Mouse (Mus musculus) mouse embryonic stem cell (cell line): ENCODE measurements around the gene Zfp106.

Experiments
- in situ Hi-C, 2 experiments: fragments of 300-500 bp; cut with MboI; formaldehyde crosslinking; loops; 1 replicate in 1 of 2; 3 replicates in 1 of 2; pipeline ENCODE4 v1.14.3; 2019 to 2020; ENCODE audit warnings: low sequenced_read_pairs in 2 of 2, low pct_unique_long_range_greater_than_20kb in 1 of 2, mixed read lengths in 1 of 2; ENCODE audit not compliant: unreplicated experiment in 1 of 2

Gene Zfp106

DNA sequence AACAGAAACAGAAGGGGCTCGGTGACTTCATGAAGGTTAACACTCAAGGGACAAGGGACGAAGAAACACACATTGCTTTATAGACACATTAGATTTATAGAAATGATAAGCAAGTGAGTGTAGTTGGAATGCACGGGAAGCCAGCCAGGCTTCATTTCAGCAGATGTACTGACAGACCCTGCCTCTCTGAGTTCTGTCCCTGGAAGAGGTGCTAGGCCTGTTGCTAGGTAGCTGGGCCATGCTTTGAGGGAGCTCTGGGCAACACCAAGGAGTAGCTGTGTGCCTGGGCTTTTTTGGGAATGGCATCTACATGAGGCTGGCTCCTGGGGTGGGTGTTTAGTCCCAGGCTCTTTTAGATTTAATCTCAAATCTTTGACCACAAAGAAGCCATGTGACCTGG lies 67.1 kb downstream of the Zfp106 start:
- in situ Hi-C loops = loop anchor here (25.0 kb wide), 1 partner anchor 366 kb away; the partner anchor contains the start of genes Cdan1 (in 2 of the 2) and Ttbk2 (in 2 of the 2)

GRCm38 (mm10) chr2:120493254-120493653 lies 70.4 kb downstream of the Zfp106 start:
- in situ Hi-C loops = loop anchor here (25.0 kb wide), 1 partner anchor 369 kb away; the partner anchor contains the start of genes Cdan1 (in 2 of the 2) and Ttbk2 (in 2 of the 2)

DNA sequence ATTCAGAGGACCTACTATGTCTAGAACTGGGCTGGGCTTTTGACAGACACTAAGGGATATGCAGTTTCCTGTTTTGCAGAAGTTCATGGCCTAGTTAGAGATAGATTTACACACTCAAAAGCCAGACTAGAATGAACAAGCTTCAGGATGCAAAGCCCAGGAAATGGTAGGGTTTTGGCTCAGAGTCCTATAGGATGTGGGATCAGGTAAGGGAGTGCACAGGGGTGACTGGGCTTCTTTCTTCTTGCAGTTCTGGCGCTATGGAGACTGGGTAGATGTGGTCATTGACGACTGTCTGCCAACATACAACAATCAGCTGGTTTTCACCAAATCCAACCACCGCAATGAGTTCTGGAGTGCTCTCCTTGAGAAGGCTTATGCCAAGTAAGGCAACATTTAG lies 79.4 kb downstream of the Zfp106 start:
- in situ Hi-C loops = loop anchor here (10.0 to 25.0 kb wide), 2 partner anchors 121 to 378 kb away; partner anchors contain the start of genes Cdan1 (in 2 of the 2), Ttbk2 (in 2 of the 2), Haus2 (in 1 of the 2) and Lrrc57 (in 1 of the 2)

GRCm38 (mm10) chr2:120482506-120483389 lies 80.9 kb downstream of the Zfp106 start:
- in situ Hi-C loops = loop anchor here (10.0 to 25.0 kb wide), 2 partner anchors 122 to 380 kb away; partner anchors contain the start of genes Cdan1 (in 2 of the 2), Ttbk2 (in 2 of the 2), Haus2 (in 1 of the 2) and Lrrc57 (in 1 of the 2)

DNA sequence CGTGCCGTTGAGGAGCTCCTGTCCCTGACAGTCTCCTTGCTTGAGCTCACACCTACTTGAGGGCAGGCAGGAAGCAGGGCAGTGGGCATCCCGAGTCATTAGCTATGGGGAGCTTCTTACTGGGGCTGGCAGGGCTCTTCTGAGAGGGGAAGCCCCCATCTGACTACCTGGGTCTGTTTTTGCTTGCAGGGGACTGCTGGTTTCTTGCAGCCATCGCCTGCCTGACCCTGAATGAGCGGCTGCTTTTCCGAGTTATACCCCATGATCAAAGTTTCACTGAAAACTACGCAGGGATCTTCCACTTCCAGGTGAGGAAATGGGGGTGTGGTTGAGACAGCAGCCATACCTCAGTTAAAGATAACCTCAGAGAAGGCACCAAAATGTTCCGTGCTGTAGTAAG lies 81.7 kb downstream of the Zfp106 start:
- in situ Hi-C loops = loop anchor here (10.0 to 25.0 kb wide), 2 partner anchors 123 to 380 kb away; partner anchors contain the start of genes Cdan1 (in 2 of the 2), Ttbk2 (in 2 of the 2), Haus2 (in 1 of the 2) and Lrrc57 (in 1 of the 2)

DNA sequence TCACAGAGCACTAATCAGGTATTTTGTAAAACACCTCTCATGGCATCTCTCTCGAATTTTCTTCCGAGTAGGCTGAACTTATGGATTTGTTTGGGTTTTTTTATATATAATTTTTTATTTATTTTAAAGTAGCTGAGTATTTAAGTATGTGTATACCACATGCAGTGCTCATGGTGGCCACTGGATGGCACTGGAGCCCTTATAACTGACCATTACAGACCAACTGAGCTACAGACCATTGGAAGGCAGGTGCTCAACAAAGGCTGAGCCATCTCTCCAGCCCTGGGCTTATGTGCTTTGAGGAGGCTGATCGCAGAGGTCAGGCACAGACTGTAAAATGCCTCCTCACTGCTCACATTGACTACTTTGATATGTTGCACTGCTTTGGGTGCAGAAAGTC lies 85.0 kb downstream of the Zfp106 start:
- in situ Hi-C loops = loop anchor here (25.0 kb wide), 1 partner anchor 384 kb away; the partner anchor contains the start of genes Cdan1 (in 2 of the 2) and Ttbk2 (in 2 of the 2)

- in situ Hi-C loops = loop anchor here (25.0 kb wide), 1 partner anchor 386 kb away; the partner anchor contains the start of genes Cdan1 (in 2 of the 2) and Ttbk2 (in 2 of the 2)
Measured at GRCm38 (mm10) chr2:120476277-120477087, 87.2 kb downstream of the Zfp106 start.

GRCm38 (mm10) chr2:120470856-120471255 lies 92.8 kb downstream of the Zfp106 start:
- in situ Hi-C loops = no loop called here

DNA sequence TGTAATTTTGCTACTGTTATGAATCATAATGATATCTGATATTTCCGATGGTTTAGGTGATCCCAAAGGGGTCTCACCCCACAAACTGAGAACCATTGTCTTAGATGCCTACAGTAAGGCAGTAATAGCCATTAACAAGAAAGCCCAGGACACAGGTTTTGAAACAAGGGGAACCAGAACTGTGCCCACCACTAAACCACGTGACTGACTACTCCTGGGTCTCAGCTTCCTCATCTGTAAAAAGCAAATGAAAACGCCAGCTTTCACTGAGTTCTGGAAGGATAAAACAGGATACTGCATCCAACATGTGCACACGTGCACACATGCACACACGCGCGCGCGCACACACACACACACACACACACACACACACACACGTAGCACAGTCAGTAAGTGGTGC lies 93.9 kb downstream of the Zfp106 start:
- in situ Hi-C loops = no loop called here

DNA sequence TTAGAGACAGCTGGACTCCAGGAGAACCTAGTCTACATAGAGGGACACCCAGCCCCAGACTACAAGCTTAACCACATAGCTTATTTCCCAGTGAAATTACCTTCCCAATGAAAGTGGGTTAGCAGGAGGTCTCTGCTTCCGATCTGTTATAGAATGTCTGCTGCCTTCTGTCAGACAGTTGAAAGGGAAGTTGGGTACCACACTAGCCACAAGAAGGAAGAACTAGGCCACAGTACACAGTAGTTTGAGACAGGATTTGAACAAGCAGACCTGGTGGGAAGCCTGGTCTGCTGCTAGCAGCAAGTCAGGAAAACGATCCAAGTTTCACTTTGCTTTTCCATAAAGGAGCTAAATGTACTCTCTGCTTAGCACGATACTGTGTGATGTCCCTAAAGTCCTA lies 94.4 kb downstream of the Zfp106 start:
- in situ Hi-C loops = no loop called here

GRCm38 (mm10) chr2:120468011-120468410 lies 95.6 kb downstream of the Zfp106 start:
- in situ Hi-C loops = no loop called here

DNA sequence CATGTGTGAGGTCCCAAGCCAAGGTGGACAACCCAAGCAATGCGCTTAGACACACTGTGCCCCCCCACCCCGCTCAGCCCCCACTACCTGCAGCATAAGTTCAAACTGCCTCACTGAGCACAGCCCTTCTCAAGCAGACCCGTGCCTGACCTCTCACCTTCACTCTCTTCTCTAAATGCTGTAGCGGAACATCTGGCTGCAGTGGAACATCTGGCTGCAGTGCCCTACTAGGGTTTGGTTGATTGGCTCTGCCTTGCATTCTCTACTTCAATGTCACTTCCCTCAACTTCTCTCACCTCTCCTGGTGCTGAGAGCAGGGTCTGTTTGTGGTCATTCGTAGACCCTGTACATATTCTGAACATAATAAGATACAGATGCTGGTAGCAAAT lies 98.3 kb downstream of the Zfp106 start:
- in situ Hi-C loops = no loop called here

DNA sequence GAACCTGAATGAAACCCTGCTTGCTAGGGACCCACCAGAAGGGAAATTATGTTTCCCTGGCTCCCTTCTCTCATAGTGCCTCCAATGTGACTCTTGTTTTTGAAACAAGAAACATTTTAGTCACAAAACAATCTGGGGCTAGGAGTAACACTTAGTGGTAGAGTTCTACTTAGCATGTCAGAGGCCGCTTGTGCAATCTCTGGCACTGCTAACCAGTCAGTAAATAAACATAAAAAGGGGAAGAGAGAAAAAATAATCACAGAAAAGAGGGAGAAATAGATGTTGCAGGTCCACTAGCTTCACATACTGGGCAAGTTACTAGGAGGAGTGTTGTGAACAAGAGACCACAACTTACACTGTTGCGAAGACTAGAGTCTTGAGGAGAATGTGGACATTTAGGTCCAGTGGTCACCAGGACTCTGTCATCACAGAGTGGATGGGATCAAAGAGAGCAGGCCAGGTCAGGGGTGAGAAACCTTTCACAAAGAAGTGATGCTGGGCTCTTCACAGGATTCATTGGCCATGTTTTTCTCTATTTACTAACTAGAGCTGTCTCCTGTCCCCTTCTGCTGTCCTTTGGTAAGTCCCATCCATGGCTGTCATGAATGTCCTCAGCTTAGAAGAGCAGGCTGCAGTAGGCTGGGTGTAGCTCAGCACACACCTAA lies 98.8 kb downstream of the Zfp106 start:
- in situ Hi-C loops = no loop called here

DNA sequence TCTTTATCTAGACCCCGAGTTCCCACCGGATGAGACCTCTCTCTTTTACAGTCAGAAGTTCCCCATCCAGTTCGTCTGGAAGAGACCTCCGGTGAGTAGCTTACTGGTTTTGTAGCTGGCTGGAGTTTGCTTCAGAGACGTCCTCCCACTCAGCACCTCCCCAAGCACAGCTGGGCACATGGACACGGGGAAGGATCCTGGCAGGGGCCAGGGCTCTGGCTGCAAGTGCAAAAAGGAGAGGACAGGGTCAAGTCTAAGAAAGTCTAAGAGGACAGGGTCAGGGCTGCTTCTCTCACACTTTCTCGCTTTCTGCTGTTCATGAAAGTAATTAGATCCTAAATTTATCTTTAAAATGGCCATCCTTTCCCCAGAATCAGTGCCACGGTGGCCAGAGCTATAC lies 99.6 kb downstream of the Zfp106 start:
- in situ Hi-C loops = no loop called here

DNA sequence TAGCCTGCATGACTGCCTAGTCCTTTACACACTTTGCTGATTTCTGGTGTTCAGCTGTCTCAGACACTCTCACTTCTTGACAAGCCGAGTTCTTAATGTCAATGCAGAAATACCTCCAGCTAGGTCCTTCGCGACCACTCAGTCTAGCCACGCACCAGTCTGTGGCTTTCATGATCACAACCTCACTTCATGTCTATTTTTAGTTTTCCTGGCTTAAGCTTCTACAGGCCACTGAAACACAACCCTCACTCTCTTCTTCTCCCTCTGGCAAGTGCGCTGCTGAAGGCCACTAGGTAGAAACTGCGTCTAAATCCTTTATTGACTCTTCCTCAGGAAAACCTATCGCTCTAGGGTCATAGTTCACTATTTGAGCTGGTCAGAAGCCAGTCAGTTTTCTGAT lies 100.3 kb downstream of the Zfp106 start:
- in situ Hi-C loops = no loop called here

GRCm38 (mm10) chr2:120460216-120460615 lies 103.4 kb downstream of the Zfp106 start:
- in situ Hi-C loops = no loop called here
